Mouse (Mus musculus): ENCODE data around the gene Flt3l. TPM values are rescaled to one million over a fixed set of nuclear protein-coding genes. Genes with fewer than 3 reads are reported as not detected.
"Not testable (repeated sequence)": the region's sequence is repeated elsewhere in the genome, so short reads cannot be mapped to it uniquely, and the experiment has no call there.

Gene Flt3l
- polyA plus RNA-seq, 1 experiment, result 7.2 TPM

DNA sequence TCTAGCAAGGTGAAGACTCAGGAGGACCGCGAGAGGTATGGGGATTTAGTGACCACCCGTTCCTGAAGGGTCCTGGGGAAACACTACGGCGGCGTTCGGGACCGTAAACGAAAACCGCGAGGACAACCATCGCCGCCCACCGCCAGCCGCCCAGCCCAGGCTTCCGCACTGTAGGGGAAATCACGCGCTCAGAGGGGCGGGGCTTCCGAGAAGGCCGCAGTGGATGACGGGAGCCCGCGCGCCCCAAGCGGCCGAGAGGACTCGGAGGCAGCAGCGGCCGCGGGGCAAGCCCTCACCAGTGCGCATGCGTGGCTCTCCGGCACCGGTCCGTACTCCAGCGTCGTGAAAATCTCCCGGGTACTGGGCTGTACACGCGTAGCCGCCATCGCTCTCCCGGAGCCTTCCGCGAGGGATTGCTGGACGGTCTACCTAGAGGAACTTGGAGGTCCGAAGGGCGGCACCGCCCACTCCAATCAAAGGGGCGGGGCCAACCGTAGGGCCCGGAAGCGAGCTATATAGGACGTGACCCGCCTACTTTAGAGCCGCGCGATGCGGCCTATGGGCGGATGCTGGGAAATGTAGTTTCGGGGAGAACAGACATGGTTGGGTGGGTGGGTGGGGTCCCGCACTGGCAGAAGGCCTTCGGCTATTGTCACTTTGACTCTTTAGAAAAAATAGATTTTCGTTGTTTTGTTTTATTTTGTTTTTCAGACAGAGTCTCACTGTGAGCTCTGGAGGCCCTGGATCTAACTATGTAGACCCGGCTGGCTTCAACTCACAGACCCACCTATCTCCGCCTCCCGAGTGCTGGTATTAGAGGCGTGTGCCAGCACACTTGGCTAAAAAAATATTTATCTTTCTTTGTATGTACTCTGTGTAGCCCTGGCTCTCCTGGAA is 18.1 kb upstream of the Flt3l start, which contains the start of the genes Pih1d1 and Aldh16a1:
Gene Pih1d1 (plus strand): TSS at position 208 of the 897 bp plus-strand sequence.
Gene Aldh16a1 (minus strand): TSS at position 489 of the 897 bp plus-strand sequence.
- peak within 1 kb of the TSS; percentile 97 for H3K4me2 ChIP-seq (ENCODE audit: low read depth)
- no peaks in the 10 kb centered on the region for H3K27me3 ChIP-seq (ENCODE audit: control insufficient read depth, insufficient read depth, insufficient read length)
- peak within 1 kb of the TSS; percentile 20 for H3ac ChIP-seq (ENCODE audit: control insufficient read depth, insufficient read length)
- peak within 1 kb of the TSS; percentile 86 for H3K4me3 ChIP-seq
- H3K36me3 ChIP-seq (ENCODE audit: control insufficient read depth, insufficient read depth), result no peaks in the 10 kb centered on the region
- H3K79me2 ChIP-seq (ENCODE audit: control insufficient read depth, insufficient read depth), result peaks cover 3% of the 10 kb centered on the region
- TF ChIP-seq MYOG (IDR thresholded peaks at IDR 0.05; ENCODE audit: control insufficient read depth in 1 of 3, insufficient read depth in 1 of 3, insufficient read length in 2 of 3, low read depth in 2 of 3) (no peak), E2F4 (IDR thresholded peaks at IDR 0.05; ENCODE audit: insufficient read depth) (peak; percentile 71), POLR2AphosphoS2 (IDR thresholded peaks at IDR 0.05; ENCODE audit: insufficient read length, low read depth) (peak; percentile 94), SRF (IDR thresholded peaks at IDR 0.05; ENCODE audit: control insufficient read depth, insufficient read length, low read depth) (peak; percentile 94), USF1 (IDR thresholded peaks at IDR 0.05; ENCODE audit: low read depth) (peak; percentile 39), CEBPB (IDR thresholded peaks at IDR 0.05; ENCODE audit: insufficient read depth, poor library complexity, severe bottlenecking) (no peak), POLR2A (IDR thresholded peaks at IDR 0.05; ENCODE audit: insufficient read length, low read depth) (peak; percentile 90)

DNA sequence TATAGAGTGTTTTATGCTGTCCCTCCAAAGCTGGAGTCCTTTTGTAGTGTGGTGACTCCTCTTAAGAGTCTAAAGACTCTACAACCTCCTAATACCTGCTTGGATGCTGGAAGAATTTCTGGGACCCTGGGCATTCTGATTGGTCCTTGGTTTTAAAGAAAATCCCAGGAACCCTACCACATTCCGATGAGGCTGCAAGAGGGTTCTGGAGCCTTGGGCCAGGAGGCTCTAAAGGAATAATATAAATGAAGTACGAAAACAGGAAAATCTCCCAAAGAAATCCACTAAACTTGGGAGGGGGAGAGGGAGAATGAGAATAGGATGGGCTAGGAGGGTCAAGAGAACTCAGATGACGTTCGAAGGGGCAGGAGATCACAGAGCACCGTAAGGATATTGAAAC is 17.4 kb upstream of the Flt3l start:
- peak overlapping the region; percentile 20 for H3ac ChIP-seq (ENCODE audit: control insufficient read depth, insufficient read length)
- H3K4me2 ChIP-seq (ENCODE audit: low read depth), result peak overlapping the region; percentile 97
- no peaks in the 10 kb centered on the region for H3K27me3 ChIP-seq (ENCODE audit: control insufficient read depth, insufficient read depth, insufficient read length)
- TF ChIP-seq USF1 (IDR thresholded peaks at IDR 0.05; ENCODE audit: low read depth), result no peak
- no peaks in the 10 kb centered on the region for H3K36me3 ChIP-seq (ENCODE audit: control insufficient read depth, insufficient read depth)
- H3K4me3 ChIP-seq, result peak overlapping the region; percentile 86
- peaks cover 3% of the 10 kb centered on the region for H3K79me2 ChIP-seq (ENCODE audit: control insufficient read depth, insufficient read depth)

DNA sequence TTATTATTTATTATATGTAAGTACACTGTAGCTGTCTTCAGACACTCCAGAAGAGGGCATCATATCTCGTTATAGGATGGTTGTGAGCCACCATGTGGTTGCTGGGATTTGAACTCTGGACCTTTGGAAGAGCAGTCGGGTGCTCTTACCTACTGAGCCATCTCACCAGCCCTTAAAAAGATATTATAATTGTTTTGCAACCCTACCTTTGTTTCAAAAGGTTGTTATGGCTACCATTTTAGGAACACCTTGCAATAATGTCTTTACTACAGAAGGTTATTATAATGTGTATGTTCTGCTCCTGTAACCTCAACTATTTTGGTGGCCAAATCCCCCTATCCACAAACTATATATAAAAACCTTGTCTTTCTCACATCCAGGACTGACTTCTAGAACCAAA is 16.8 kb upstream of the Flt3l start:
- Histone ChIP-seq H3K4me2 (ENCODE audit: low read depth) (peak overlapping the region; percentile 97), H3K4me3 (peak overlapping the region; percentile 86)
- not testable (repeated sequence) for H3ac ChIP-seq (ENCODE audit: control insufficient read depth, insufficient read length); H3K79me2 ChIP-seq (ENCODE audit: control insufficient read depth, insufficient read depth); H3K36me3 ChIP-seq (ENCODE audit: control insufficient read depth, insufficient read depth); H3K27me3 ChIP-seq (ENCODE audit: control insufficient read depth, insufficient read depth, insufficient read length)

DNA sequence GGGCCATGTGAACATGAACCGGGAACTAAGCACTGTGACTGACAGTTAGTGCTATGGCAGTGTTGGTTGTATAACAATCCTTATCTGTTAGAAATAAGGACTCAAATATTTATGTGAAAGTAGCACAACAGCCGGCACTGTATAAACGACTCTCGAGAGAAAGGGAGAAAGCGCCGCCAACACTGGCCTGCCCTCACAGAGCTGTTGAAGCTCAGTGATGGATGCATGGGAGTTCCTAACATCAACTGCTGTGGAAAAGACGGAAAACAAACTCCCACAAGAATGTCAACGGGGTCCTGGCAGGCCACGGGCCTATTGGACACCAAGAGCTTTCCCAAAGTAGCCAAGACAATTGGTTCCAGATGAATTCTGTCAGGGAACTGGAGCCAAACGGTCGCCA is 15.1 kb upstream of the Flt3l start:
- no peak overlapping the region for H3ac ChIP-seq (ENCODE audit: control insufficient read depth, insufficient read length)
- H3K36me3 ChIP-seq (ENCODE audit: control insufficient read depth, insufficient read depth), result no peaks in the 10 kb centered on the region
- no peak for TF ChIP-seq USF1 (IDR thresholded peaks at IDR 0.05; ENCODE audit: low read depth)
- no peak for TF ChIP-seq MAX (IDR thresholded peaks at IDR 0.05; ENCODE audit: low read depth)
- TF ChIP-seq MYOG (IDR thresholded peaks at IDR 0.05; ENCODE audit: control insufficient read depth in 1 of 3, insufficient read depth in 1 of 3, insufficient read length in 2 of 3, low read depth in 2 of 3), result no peak
- no peak for TF ChIP-seq TCF12 (IDR thresholded peaks at IDR 0.05; ENCODE audit: insufficient read depth, poor library complexity, severe bottlenecking)
- TF ChIP-seq TCF3 (IDR thresholded peaks at IDR 0.05; ENCODE audit: insufficient read length, low read depth), result no peak
- TF ChIP-seq POLR2A (IDR thresholded peaks at IDR 0.05; ENCODE audit: insufficient read length, low read depth), result no peak
- no peak for TF ChIP-seq REST (IDR thresholded peaks at IDR 0.05; ENCODE audit: insufficient read depth, insufficient read length)
- no peak for TF ChIP-seq POLR2AphosphoS2 (IDR thresholded peaks at IDR 0.05; ENCODE audit: insufficient read length, low read depth)
- no peak for TF ChIP-seq E2F4 (IDR thresholded peaks at IDR 0.05; ENCODE audit: insufficient read depth)
- TF ChIP-seq SRF (IDR thresholded peaks at IDR 0.05; ENCODE audit: control insufficient read depth, insufficient read length, low read depth), result no peak
- no peak for TF ChIP-seq MYOD1 (IDR thresholded peaks at IDR 0.05; ENCODE audit: control insufficient read depth in 1 of 3, insufficient read length in 2 of 3, low read depth in 2 of 3)
- TF ChIP-seq CEBPB (IDR thresholded peaks at IDR 0.05; ENCODE audit: insufficient read depth, poor library complexity, severe bottlenecking), result no peak
- H3K4me2 ChIP-seq (ENCODE audit: low read depth), result no peak overlapping the region
- H3K4me3 ChIP-seq, result no peak overlapping the region
- H3K27me3 ChIP-seq (ENCODE audit: control insufficient read depth, insufficient read depth, insufficient read length), result no peaks in the 10 kb centered on the region
- H3K79me2 ChIP-seq (ENCODE audit: control insufficient read depth, insufficient read depth), result peaks cover 3% of the 10 kb centered on the region

DNA sequence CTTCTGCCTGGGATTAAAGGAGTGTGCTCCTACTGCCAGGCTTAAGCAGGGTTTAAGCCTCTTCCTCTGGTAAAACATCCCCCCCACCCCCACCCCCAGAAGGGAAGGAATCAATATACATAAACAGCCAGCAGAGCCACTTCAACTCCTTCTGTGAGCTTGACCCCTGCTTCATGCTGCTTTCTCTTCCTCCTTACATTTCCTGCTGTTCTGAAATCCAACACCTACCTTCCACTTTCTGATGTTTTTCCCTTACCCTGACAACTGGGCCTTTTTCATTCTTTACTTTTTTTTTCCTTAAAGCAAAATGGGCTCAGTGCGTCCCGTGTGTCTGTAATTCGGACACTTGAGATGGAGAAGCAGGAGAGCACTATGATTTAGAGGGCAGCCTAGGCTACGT is 14.1 kb upstream of the Flt3l start:
- Histone ChIP-seq H3K4me2 (ENCODE audit: low read depth) (no peak overlapping the region), H3K36me3 (ENCODE audit: control insufficient read depth, insufficient read depth) (no peaks in the 10 kb centered on the region), H3K27me3 (ENCODE audit: control insufficient read depth, insufficient read depth, insufficient read length) (no peaks in the 10 kb centered on the region), H3ac (ENCODE audit: control insufficient read depth, insufficient read length) (no peak overlapping the region), H3K4me3 (no peak overlapping the region), H3K79me2 (ENCODE audit: control insufficient read depth, insufficient read depth) (peaks cover 3% of the 10 kb centered on the region)
- TF ChIP-seq TCF3 (IDR thresholded peaks at IDR 0.05; ENCODE audit: insufficient read length, low read depth) (no peak), POLR2AphosphoS2 (IDR thresholded peaks at IDR 0.05; ENCODE audit: insufficient read length, low read depth) (no peak), MYOG (IDR thresholded peaks at IDR 0.05; ENCODE audit: control insufficient read depth in 1 of 3, insufficient read depth in 1 of 3, insufficient read length in 2 of 3, low read depth in 2 of 3) (no peak), CEBPB (IDR thresholded peaks at IDR 0.05; ENCODE audit: insufficient read depth, poor library complexity, severe bottlenecking) (no peak), MAX (IDR thresholded peaks at IDR 0.05; ENCODE audit: low read depth) (no peak), USF1 (IDR thresholded peaks at IDR 0.05; ENCODE audit: low read depth) (no peak), MYOD1 (IDR thresholded peaks at IDR 0.05; ENCODE audit: control insufficient read depth in 1 of 3, insufficient read length in 2 of 3, low read depth in 2 of 3) (no peak), TCF12 (IDR thresholded peaks at IDR 0.05; ENCODE audit: insufficient read depth, poor library complexity, severe bottlenecking) (no peak), POLR2A (IDR thresholded peaks at IDR 0.05; ENCODE audit: insufficient read length, low read depth) (no peak), E2F4 (IDR thresholded peaks at IDR 0.05; ENCODE audit: insufficient read depth) (no peak), REST (IDR thresholded peaks at IDR 0.05; ENCODE audit: insufficient read depth, insufficient read length) (no peak), SRF (IDR thresholded peaks at IDR 0.05; ENCODE audit: control insufficient read depth, insufficient read length, low read depth) (no peak)

All from myocyte (in vitro differentiated cells).